Mouse (Mus musculus) stomach, postnatal 0 days (tissue): ENCODE results near the gene Ankrd33b.

Source experiments
- CTCF ChIP-seq: IDR thresholded peaks from 2 replicates; pipeline ENCODE4 v1.5.1; 2016; ENCODE audit warnings: antibody characterized with exemption, low read depth, mild to moderate bottlenecking, moderate library complexity
- EP300 ChIP-seq: optimal IDR thresholded peaks from 2 replicates; pipeline ENCODE3; 2016; ENCODE audit warnings: antibody characterized with exemption

GRCm38 (mm10) chr15:31257329-31257728 lies 110.2 kb downstream of the Ankrd33b start:
- TF ChIP-seq EP300 (no peak), CTCF (no peak)
